Mouse (Mus musculus) ovary, postnatal 14 days (tissue): ENCODE measurements around the gene Gata3.

Experiments used
- DNase-seq: peaks from one replicate; pipeline ENCODE4 v3.0.0; 2022; ENCODE audit warnings: low spot score

The Gata3 gene

DNA sequence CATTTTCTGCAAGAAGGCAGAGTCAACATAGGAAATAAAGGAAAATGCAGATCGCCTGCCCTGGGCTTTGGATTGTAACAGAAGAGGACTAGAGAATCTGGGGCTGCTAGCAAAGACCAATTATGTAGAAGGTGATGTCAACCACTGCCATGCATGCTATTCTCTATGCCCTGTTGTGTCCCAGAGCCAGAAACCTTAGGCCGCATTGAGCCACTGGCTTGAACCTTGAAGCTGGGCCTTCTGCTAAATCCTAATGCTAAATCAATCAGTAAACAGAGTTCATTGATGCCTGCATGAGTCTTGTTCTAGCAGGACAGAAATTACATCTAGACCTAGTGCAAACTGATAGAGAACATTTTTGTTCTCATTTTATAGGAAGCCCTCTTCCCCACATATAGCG, 3.8 kb downstream of the Gata3 start:
- no peak for DNase-seq

DNA sequence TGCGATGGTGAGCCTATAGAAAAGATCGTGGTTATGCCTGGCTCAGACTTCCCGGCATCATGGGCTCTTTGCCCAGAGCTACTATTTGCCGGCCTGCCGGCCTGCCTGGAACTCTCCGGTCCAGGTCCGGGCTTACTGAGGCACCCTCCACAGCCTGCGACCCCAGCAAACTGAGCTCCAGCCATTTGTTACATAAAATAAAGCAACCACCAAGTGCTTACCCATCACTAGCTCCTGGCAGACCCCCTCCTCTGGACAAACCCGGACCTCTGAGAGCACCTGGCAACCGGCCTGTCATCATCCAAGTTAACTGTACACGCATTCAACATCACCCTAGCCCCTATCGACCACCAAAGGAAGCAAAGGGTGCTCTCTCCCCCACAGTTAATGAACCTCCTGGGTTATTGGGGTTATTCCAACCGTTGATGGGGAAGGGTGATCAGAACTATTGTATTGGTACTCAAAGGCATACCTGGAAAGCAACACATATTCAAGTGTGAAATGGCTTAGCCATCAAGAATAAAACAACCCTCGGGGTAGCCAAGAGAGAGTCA, 4.5 kb downstream of the Gata3 start:
- no peak for DNase-seq

DNA sequence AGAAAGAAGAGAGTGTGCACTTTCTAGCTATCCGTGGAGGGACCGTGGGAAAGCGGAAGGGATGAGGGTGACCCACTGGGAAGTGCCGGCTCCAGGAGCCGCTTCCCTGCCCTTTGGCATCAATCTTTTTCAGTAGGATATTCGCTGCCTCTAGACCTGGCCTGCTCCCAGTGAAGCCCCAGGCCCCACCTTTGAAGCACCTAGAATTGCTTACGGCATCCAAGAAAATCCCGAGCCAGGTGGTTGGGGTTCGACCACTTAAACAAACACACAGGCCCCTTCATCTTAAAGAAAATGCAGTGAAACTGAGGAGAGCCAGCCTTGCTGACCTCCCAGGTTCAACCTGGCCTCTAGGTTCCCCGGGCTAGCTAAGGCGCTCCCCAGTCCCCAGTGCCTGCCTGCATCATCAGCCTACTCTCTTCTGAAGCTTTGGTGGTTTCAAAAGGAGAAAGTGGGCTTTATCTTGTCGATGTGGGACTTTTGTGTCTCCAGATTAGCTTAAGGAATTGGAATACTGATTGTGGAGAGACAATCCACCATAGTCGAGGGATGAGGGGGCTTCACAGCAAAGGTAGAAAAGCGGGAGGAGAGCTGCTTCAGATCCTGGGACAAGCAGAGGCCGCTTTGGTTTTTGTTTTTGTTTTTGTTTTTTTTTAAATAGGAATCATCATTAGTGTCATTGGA, 5.2 kb downstream of the Gata3 start:
- DNase-seq = no peak

DNA sequence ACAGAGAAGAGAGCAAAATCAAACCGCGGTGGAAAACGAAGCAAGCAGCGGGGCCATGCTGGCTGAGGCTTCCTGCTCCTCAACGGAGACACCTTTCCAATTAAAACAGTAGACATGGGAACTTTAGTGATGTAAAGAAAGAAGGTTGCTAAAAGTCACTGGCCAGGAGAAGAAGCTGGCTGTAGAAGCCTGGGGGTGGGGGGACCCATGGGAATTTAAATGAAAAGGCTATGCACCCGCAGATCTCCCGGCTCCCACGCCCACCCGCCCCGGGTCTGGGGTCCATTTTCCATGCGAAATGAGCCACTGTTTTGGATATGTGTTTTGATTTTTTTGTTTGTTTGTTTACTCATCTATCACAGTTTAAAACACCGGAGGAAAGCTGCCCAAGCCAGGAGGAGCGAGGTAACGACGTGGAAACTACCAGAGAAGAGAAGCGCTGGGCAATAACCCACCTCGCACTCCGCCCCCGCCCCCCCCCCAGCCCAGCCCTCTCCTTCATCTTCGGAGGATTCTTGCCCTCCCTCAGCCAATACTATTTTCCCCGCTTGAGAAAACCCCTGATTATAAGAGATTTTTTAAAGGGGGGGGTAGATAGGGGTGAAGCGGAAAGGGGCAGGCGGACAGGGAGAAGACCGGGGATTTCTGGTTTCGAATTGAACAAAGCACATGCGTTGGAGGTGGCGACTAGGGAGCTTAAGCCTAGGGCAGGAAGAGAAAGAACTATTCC, 5.9 kb downstream of the Gata3 start:
- DNase-seq = no peak

DNA sequence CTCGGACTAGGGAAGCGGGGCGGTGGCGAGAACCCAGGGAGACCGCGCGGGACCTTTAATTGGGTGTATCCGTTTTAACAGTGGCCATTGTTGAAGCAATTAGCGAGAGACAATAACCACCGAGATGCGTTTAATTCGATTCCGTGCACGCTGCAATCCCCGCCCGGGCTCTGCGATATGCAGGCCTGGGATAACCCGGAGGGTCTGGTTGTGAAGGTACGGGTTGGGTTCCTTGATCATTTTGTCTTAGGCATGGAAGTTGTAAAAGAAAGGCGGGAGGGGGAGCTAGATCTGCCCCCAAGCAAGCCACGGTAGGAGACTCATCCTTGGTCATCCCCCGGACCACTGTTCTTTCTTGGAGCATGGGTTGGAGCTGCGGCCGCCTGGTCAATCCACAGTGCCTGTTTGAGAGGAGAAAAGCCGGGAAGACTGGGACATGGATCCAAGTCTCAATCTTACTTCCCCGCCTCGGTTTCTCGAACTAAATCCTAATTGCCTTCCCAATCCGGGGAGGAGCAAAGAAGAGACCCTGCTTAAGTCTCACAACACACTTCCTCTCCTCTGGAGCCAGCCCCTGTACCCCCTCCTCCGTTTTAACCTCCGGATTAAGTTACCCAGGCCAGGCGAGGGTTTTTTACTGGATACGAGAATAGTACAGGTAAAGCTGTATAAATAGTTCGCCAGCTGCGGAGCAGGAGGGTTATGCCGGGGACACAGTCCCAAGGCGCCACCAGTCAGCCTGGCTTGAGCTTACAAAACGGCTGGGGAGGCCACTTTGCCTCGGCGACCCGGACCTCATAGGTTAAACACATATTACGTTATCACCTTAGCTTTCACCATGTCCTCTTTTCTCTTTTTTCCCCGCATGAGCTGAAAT, 6.7 kb downstream of the Gata3 start:
- DNase-seq = no peak

DNA sequence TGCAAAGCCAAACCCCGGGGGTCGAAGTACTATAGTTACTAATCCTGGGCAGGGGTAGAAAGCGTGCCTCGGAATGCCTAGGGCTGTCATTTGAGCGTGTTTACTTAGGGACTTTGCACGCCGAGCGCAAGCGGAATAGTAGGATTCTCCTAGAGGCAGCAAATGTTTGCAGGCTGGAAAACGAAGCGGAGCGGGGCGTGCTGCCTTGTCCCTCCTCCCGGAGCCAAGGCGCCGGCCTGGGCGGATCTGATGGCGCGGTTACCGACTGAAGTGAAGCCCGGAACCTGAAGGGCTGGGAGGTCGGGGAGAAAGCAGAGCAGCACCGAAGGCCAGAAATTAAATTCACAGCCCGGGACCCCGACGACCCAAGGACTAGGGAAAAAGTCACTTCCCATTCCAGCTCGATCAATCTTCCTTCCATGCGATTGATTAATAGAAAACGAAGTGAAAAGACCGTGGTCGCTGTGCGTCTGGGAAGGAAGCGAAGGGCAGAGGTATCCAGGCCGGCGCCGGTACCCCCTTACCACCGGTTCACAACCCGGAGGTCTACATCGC, 7.4 kb downstream of the Gata3 start:
- DNase-seq = no peak

DNA sequence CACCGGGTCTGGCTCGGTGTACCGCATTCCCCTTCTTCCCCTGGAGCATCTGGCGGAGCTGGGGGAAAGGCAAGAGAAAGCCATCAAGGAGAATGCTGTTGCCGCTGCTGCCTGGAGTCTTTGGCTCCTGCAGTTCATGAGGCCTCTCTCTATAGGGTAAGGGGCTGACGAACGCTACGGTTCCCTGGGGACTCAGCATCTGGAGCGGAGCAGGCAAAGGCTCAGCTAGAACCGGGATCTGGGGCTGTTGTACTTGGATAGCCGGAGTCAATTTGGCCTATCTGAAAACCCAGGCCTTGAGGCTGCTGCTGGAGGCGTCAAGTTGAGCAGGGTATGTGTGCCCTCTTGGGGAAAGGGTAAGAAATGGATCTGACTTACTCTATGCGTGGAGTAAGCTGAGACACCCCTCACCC, 8.2 kb downstream of the Gata3 start:
- no peak for DNase-seq

DNA sequence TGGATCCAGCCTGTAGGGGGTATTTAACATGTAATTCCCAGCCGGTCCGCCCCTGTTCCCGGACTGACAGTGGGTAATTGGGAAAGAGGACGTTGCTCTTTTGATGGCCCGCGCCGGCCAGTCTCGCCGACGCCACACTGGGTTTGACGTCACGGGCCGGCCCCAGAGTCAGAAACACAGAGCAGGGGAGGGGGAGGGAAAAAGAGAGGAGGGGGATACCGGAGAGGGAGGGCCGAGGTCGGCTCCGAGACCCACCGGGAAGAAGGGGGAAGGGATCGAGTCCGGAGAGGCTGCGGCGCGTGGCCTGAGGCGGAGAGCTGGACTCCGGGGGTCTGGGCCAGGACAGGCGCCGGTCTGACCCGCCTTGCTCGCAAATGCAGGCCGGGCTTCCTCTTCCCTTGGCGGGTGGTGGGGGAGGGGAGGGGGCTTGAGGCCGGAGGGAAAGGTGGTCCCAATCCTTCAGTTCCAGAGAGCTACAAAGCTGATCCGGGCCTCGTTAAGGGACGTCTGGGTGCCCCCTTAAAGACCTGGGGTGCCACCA, 8.7 kb downstream of the Gata3 start, which contains the start of gene 4930412O13Rik:
Gene 4930412O13Rik, plus strand, starts transcription at position 202 of the 541 bp plus-strand sequence.
- DNase-seq = no peak

DNA sequence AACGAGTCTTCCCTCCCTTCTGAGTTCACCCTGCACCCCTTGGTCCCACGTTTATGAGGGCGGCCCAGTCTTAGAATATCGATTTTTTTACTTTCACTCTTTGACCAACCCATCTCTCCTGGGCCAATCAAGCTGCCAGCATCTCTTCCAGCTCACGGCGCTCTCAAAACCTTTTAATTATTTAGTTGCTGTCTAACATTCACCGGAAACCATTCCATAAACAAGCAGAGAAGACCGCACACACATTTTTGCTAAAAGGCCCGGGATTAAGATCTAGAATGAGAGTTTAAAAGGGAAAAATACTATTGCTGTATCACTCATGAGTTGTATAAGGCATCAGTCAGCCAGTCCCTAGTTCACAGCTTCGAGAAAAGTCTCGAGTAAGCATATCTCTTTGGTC, 9.6 kb downstream of the Gata3 start:
- DNase-seq = no peak

DNA sequence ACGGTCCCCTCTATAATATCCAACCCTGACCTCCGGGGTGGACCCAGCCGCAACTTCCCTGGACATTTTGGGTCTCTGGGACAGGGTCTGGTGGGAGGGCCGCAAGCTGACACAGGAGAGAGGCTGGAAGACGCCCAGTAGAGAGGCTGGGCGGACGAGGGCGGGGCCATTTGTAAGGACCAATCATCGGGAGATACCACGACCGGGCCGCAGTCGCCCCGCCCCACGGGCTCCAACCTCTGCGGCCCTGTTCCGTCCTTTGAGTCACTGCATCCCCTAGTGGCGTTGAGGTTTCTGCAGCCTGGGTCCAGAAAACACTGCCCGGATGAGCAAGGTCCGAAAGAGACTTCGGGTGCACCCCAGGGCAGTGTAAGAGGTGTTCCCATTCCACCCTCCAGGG, 10.3 kb downstream of the Gata3 start:
- DNase-seq = peak; percentile 83

DNA sequence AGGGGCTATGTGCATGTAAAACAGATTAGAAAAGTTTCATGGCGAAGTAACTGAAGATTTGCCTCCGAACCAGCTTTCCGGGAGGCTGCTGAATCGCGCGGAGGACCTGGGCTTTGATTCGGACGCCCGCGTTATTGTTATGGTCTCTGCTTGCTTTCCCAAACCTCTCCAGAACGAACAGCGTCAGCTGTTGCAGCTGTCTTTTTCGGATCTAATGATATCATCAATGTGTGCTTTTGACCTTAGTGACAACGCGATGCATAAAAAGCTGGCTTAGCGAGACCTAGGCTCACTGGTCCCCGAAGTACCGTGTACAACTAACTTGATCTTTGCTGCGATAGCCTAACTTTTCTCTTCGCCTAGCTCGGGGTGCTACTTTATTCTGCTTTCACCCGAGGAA, 10.7 kb downstream of the Gata3 start:
- DNase-seq = no peak

DNA sequence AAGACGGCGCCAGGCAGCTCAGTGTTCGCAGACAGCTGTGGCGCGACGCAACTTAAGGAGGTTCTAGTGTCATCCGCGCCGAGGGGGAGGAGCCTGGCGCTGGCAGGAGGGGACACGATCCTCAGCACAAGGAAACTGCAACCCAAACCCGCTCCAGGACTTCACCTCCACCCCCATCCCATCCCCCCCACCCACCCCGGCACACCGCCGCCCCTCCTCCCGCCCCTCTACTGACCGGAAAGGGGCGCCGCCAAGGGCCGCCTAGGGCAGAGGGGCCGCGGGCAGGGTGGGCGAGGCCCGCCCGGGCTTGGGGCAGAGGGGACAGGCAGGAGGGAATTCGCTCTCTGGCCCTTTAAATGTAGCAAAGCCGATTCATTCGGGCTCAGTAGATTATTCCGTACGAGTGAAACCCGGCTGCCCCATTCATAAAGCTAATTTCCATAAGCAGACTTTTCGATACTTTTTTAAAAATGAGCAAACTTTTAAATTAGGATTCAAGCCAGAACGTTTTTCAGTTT, 11.2 kb downstream of the Gata3 start:
- no peak for DNase-seq

DNA sequence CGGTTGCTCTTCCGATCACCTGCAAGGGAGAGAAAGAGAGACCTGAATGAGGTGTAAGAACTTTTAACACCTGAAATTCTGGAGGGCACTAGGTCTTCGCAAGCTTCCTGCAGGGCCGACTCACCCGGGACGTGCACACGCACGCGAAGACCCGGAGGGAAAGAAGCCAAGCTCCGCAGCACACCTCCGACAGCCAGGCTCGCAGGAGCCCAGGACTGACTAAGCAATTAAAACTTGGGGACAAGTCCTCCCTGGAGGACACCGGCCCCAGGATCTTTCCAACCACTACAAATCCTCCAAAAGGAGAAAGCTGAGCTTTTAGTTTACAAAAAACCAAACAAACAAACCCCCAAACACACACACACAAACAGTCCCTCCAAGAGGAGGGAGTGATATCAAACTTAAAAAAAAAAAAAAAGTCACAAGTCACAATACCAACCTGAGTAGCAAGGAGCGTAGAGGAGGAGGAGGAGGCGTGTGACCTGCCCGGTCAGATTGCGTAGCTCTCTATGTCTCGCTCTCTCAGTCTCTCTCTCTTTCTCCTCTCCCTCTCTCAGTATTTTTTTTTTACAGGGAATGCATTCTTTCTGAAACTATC, 11.8 kb downstream of the Gata3 start:
- no peak for DNase-seq

DNA sequence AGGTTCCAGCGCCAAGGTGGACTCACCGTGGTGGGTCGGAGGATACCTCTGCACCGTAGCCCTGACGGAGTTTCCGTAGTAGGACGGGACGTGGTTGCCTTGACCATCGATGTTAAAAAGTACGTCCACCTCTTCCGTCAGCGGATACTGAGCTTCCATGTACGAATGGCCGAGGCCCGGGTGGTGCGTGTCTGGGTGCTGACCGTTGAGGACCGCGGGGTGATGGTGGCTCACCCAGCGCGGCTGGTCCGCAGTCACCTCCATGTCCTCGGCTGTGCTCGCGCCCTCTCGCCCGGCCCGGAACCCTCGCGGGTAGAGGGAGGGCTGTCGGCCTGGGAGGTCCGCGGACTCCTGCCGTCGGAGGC, 12.5 kb downstream of the Gata3 start:
- no peak for DNase-seq

DNA sequence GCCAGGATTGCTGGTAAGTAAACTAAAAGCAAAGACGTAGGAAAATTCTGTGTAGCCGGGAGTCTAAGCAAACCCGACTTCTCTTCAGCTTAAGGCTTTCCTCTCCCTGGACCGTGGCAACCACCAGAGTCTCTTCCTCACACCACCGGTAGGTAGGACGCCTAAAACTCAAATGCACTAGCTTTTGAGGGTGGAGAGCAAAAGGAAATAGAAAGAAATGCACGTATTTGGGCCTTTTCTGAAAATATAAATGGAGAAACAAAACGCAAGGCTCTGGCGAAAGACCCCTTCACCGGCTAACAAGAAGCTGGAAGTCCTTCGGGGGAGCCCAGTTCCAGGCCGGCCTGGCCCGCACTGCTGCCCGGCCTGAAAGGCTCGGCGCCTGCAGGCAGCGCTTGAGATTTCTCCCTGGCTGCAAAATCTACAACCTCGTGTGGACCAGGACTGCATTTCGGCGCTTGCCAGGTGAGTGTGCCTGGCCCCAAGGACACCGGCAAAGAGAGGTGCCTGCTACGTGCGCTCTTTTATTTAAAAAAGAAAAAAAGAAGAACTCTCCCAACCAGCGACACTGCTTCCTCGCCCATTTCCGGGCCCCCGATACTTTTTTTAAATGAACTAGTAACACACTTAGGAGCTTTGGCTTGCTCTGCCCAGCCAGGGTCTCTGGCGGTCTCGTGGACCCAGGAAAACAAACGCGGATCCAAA, 13.1 kb downstream of the Gata3 start:
- no peak for DNase-seq

DNA sequence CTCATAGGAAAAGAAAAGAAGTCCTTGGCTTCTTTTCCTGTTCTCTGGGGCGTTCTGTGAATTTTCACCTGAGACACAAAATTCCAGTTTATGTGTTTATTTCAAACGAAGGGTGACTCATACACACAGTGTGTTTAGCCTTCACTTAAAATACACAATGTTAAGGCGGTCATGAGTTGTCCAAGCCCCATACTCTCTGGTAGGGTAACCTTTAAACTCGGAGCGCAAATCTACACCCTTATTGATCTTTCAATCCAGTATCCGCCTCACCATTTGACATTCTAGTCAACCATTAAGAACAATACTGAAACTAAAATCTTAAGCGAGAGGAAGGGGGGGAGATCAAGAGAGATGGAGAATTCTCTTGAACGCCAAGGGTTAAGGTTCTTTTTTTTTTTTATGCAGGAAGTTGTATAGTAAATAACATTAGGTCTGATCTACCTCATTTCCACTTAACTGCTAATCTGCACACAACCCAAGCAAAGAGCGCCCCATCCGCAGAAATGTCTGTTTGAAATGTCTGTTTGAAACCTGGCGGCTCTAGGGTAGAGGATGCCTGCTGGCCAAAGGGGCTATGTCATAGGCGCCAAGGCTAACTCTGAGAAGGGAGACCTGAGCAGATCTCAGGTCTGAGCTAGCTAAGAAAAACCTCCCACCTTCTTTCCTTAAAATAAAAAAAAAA, 14.0 kb downstream of the Gata3 start:
- DNase-seq = no peak

DNA sequence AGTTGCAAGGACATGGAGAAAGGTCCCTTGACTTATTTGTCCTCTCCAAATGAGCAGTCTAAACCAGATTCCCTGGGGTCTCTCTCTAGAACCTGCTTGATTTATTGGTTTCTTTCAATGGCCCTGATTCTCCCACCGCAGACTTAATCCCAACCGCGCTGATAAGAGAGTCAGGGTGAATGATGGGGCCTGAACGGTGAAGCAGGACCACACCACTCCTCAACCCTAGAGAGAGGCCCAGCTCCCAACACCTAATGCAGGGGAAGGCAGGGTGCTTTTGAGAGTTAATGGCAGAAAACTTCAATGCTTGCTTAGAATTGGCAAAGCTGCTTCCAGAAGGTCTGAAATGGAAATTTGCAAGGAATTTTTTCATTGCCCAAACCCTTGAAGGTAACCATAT, 14.6 kb downstream of the Gata3 start:
- DNase-seq = no peak

DNA sequence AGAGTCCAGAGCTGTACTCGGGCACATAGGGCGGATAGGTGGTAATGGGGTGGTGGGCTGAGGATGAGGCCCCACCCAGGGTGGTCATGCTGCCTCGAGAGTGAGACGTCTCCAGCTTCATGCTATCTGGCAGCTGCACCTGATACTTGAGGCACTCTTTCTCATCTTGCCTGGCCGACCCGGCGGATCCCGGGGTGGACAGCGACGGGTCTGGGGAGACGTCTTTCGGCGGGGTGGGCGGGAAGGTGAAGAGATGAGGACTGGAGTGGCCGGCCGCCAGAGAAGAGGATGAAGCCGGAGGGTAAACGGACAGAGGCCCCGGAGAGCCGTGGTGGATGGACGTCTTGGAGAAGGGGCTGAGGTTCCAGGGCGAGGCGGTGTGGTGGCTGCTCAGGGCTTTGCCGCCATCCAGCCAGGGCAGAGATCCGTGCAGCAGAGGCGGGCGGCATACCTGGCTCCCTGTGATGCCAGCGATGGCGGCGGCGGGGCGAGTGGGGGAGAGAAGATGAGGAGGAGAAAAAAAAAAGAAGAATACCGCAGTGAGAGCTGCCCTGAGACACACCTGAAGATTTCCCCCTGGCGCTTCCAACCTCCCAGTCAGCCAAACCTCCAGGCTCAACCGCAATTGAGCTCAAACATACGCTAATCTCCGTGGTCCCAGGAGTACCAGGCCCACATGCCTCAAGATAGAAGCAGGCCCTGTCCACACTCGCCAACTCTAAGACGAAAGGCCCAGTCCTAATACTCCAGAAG, 15.2 kb downstream of the Gata3 start:
- DNase-seq = no peak

DNA sequence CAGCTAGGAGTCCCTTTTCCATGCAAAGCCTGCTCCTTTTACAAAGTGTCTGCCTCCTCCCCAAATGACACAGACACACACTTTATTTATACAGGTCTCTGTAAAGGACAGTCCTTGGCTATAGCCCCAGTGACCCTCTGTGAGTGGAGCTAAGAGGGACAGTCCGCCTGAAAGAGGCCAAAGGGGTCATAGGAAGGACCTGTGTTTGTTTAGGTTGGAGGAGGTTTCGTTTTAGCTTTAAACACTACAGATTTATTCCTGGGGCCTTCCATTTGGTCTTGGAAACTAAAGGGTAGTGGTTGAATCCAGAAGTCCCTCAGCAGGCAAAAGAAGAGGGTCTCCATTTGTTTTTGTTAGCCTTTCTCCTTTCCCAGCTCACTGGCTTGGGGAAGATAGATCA, 16.1 kb downstream of the Gata3 start:
- DNase-seq = no peak
